Mouse (Mus musculus): ENCODE results near the gene Tyro3.

Gene Tyro3

GRCm38 (mm10) chr2:119797279-119797783 is at the start of gene Tyro3:
Gene Tyro3 (plus strand): TSS chr2:119797733.
- no peak for DNase-seq (ENCODE audit: low spot score in 2 of 2)

DNA sequence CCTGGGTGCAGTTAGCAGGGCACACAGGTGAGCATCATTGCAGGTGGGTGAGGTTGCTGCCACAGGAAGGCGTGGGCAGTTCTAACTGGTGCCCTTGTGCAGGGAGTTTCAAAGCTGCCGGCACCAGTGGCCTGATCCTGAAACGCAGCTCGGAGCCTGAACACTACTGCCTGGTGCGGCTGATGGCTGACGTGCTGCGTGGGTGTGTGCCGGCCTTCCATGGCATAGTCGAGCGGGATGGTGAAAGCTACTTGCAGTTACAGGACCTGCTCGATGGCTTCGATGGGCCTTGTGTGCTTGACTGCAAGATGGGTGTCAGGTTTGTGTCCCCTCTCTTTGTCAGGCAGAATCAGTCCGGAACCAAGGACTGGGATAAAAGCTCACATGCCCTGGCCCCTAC is 48.3 kb upstream of the Tyro3 start:
- DNase-seq (ENCODE audit: low spot score in 2 of 2): no peak

DNA sequence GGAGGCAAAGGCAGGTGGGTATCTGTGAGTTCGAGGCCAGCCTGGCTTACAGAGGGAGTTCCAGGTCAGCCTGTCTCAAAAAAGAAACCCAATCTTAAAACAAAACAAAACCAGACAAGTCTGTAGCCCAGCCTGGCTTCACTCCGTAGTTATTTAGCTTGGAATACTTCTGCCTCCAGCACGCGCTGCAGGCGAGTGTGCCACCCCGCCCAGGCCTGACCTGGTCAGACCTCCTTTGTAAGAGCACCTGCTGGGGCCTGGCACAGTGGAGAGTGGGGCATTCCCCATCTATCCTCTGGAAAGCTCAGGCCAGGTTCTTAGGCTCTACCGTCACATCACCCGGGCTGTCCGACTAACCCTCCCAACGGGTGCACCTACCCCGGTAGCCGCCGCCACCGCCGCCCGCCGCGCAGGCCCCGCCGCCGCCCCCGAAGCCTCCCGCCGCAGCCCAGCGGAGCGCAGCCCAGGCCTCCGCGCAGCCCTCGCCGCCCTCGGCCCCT is 39.9 kb upstream of the Tyro3 start:
- DNase-seq (ENCODE audit: low spot score in 2 of 2): no peak

GRCm38 (mm10) chr2:119758101-119758843 is 39.3 kb upstream of the Tyro3 start:
- DNase-seq (ENCODE audit: low spot score in 2 of 2): no peak

- no peak for DNase-seq (ENCODE audit: low spot score in 2 of 2)
Measured at GRCm38 (mm10) chr2:119758844-119759835, 38.4 kb upstream of the Tyro3 start.

DNA sequence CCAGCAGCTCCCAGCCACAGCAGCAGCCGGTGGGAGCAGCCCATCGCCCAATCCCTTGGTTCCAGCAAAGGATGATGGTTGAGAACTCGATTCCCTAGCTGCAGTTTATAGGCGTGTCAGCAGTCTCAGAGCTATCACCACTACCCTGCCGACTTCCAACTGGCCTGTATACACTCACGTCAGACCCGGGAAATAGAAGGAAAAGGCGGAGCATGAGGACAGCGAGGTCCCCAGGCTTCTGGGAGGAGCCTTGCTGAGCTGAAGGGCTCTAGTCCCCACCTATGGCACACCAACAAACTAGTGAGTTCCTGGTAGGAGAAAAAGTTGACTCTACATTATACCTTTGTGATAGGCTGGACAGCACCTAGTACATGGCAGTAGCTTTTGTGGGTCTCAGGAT is 37.3 kb upstream of the Tyro3 start, which contains the start of gene Ltk:
Ltk (minus strand) TSS at position 181 of the 400 bp plus-strand sequence.
- DNase-seq (ENCODE audit: low spot score in 2 of 2): no peak

GRCm38 (mm10) chr2:119762276-119762675 is 35.3 kb upstream of the Tyro3 start:
- DNase-seq (ENCODE audit: low spot score in 2 of 2): no peak

GRCm38 (mm10) chr2:119763924-119764323 is 33.6 kb upstream of the Tyro3 start:
- no peak for DNase-seq (ENCODE audit: low spot score in 2 of 2)

DNA sequence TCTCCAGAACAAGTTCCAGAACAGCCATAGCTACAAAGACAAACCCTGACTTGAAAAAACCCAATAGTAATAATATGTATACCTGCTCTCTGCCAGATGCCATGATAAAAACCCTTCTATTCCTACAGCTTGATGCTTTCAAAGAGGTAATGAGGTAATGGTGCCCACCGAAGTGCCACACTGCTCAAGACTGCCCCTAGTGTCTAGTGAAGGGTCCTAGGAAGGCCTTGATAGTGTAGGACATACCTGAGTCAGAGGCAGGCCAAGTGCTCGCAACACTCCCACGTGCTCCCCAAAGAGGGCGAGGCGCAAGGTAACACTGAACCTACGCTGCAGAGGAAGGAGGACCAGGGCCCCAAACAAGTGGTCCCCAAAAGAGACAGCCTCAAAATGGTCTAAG is 30.3 kb upstream of the Tyro3 start:
- no peak for DNase-seq (ENCODE audit: low spot score in 2 of 2)

DNA sequence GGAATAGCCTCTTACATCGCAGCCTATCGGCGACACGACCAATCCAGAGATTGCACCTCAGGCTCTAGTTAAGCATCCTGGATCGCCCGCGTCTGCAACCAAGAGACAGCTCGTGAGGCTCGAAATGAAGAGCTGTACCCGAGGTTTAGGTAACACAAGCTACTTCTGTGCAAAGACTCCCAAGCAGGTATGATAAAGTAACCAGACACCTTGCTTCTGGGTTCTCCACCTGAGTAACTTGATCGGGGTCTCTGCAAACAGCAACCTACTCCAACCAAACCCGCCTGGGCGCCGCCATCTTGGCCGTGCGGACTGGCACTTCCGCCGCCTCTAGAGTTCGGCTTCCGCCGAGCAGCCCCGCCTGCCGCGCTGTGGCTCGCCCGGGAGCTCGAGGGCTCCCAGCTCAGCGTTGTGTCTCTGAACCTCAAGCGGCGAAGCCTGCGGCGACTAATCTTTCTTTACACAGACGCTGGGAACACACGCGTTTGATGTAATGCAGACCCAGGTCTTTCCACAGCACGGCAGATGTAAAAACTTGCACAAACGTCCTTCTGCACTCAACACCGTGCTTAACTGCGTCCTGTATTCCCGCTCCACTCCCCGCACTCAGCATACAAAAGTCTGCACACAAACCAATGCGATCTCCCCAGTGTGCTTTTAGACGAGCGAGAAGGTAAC is 10.2 kb upstream of the Tyro3 start, which contains the start of gene Rpap1:
Rpap1 (minus strand) TSS at position 332 of the 678 bp plus-strand sequence.
- peak; percentile 73 to 76 for DNase-seq (ENCODE audit: low spot score in 2 of 2)

GRCm38 (mm10) chr2:119789996-119790395 is 7.5 kb upstream of the Tyro3 start:
- DNase-seq (ENCODE audit: low spot score in 2 of 2): no peak

GRCm38 (mm10) chr2:119798246-119798927 is 854 bp downstream of the Tyro3 start:
- no peak for DNase-seq (ENCODE audit: low spot score in 2 of 2)

DNA sequence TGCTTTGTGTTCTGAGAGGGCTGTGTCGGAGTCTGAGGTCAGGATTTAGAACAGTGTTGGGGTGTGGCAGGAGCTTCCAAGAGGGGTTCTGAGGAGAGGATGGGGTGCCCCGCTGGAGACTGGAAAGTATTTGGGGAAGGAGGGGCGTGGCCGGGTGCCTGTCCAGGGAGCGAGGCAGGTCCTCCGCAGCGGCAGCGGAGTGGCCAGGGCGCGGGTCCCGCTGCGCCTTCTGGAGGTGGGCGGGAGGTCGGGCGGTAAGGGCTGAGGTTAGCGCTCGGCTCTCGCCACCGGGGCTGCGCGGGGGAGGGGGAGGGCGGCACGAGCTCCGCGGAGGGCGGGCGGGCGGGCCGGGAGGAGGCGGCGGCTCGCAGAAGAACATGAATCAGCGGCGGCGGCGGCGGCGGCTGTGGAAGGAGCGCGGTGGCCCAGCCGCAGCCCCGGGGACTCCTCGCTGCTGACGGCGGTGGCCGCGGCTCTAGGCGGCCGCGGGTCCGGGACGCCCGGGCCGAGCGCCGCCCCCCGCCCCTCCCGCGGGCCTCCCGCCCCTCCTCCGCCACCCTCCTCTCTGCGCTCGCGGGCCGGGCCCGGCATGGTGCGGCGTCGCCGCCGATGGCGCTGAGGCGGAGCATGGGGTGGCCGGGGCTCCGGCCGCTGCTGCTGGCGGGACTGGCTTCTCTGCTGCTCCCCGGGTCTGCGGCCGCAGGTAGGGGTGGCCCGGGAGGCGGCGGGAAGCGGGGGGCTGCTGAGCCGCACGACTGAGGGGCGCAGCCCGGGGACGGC is 1.8 kb downstream of the Tyro3 start:
- no peak for DNase-seq (ENCODE audit: low spot score in 2 of 2)

DNA sequence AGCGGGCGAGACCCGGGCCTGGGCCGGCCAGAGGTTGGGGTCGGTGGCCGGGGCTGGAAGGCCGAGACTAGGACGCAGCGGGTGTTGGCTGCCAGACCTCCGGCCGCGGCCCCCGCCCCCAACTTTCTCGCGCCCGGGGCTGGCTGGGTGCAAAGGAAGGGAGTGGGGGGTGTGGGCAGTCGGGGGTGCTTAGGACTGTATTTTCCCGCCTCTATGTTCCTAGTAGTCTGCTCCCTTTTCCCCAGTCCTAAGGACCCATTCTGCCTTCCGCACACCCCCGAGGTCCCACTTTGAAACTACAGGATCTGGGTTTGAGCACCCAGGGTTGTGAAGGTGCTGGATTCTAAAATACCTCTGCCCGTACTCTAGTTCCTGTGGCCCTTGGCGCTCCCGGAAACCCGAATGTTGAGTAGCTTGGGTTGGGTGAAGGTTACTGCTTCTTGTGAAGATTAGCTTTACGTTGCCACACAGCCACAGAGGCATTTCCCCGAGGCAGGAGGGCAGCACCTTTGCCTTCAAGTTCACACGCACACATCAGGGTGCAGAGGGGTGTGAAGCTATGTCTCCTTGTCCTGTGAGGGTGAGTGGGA is 2.5 kb downstream of the Tyro3 start:
- no peak for DNase-seq (ENCODE audit: low spot score in 2 of 2)

- DNase-seq (ENCODE audit: low spot score in 2 of 2): no peak
Measured at GRCm38 (mm10) chr2:119800876-119801846, 3.6 kb downstream of the Tyro3 start.

DNA sequence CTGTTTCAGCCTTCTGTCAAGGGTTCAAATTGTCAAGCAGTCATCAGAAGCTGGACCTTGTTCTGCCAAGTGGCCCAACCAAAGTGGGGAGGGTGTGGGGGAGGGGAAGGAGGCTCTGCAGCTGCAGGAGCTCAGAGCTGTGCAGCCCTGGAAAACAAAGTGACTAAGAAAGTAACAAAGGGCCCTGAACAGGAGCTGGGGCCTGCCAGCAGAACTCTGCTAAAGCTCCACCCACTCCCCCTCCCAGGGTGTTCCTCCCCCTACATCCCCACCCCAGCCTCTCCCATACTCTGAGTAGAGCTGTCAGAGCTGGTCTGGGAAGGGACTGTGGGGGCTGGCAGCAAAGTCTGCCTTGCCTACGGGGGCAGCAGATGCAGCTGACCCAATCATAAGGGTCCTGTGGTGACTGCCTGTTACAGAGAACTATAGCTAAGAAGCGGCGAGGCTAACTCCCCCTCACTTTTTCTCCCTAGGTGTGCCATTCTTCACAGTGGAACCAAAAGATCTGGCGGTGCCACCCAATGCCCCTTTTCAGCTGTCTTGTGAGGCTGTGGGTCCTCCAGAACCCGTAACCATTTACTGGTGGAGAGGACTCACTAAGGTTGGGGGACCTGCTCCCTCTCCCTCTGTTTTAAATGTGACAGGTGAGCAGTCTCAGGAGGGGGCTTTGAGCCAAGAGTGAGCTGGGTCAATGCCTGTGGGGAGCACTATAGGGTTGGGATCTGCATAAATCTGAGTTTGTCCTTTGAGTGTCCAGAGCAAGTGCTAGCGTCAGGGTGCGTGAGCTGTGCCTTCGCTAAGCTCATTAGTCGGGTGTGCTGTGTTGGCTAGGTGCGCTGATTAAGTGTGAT is 5.5 kb downstream of the Tyro3 start:
- no peak for DNase-seq (ENCODE audit: low spot score in 2 of 2)

GRCm38 (mm10) chr2:119803618-119804274 is 6.2 kb downstream of the Tyro3 start:
- DNase-seq (ENCODE audit: low spot score in 2 of 2): no peak

Data from frontal cortex, postnatal 25 days (tissue).